Mouse (Mus musculus): ENCODE data around the gene Slx. TPM values are rescaled to one million over a fixed set of nuclear protein-coding genes. Genes with fewer than 3 reads are reported as not detected.
"Not testable (repeated sequence)": the region's sequence is repeated elsewhere in the genome, so short reads cannot be mapped to it uniquely, and the experiment has no call there.

Slx gene
- total RNA-seq (2021), result not detected
- long read RNA-seq, result 0 reads

DNA sequence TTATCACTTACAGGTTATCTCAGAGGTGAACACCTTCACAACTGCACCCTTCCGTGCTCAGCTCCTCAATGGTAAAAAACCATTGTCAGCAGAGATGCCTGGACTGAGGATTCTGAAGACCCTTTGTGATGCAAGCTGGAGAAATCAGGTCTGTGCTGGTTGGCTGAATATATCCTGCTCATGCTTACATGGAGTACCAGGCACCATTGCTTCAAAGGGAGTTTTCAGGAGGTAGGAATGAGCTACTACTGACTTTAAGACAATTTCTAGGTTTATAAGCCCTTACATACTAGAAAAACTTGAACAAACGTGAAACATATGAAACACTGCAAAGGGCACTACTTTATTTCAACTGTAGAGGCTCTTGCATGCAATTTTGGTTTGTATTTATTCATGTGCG lies at the start of gene Slx:
Slx (minus strand) TSS at position 101 of the 400 bp plus-strand sequence.
- DNase-seq (ENCODE audit: low spot score in 2 of 2), result not testable (repeated sequence)

Small RNA genes within 50 kb of the gene (microRNA-seq; reads per million reads assigned to microRNA genes)
- gene Gm27341, result 0 reads per million in 2 experiments

Other genes starting within 250 kb of the Slx start
- gene Gm2030, start 235.5 kb downstream of the Slx start, total RNA-seq (2021), result not detected
- gene Gm14525, start 157.1 kb upstream of the Slx start, total RNA-seq (2021), result not detected

Measured in layer of hippocampus, adult 18-20 months (tissue).